Comparison of ENCODE assay signal across 8 mouse cellular contexts in the genomic region with DNA sequence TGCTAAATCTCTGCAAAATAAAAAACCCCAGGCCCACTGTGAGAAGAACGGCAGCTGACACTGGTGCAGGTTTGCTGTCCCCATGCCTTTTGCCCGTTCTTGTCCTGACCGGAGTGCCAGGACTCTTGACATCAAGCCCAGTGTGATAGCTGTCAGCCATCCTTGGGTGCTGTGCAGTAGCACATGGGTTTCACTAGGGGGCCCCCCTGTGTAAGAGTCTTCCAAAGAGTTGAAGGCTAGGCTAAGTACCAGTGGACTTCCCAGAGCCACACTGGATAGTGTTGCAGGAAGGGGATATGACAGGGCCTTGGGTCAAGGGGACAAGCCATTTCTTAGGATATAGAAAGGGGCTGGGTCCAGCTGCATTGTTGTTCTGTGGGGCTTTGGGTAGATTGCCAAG. TPM values are rescaled to one million over a fixed set of nuclear protein-coding genes. Genes with fewer than 3 reads are reported as not detected.
A peak's percentile ranks its signal among the peaks of the same experiment; 100 is the strongest.
DNase-seq lines count a peak whose midpoint lies in the region; ATAC-seq lines count a peak whose summit lies in the region.
"Had no signal": no experiment of that assay in that cellular context is flagged by ENCODE, and none has a peak within 500 bp of the region (broad histone marks: within the 10 kb centered on the region; RNA-seq: fewer than 3 reads in every experiment).

No protein-coding gene starts in this region.

- peak; percentile 47; the same call in 1 of the 2 replicates for ATAC-seq in cerebellum, adult (ENCODE audit: insufficient number of reproducible peaks, low FRiP score, low TSS enrichment)
- ATAC-seq in forebrain, embryonic 16.5 days, result peak; percentile 59
- peak; percentile 72; the same call in 1 of the 2 replicates for ATAC-seq in hindbrain, embryonic 14.5 days (ENCODE audit: low FRiP score)

- 53% methylated on average over 3 of the region's 3 CpGs for WGBS in forebrain, embryonic 16.5 days
- 60% methylated on average over 3 of the region's 3 CpGs for WGBS in hindbrain, embryonic 14.5 days

- H3K4me1 ChIP-seq in forebrain, embryonic 16.5 days (replicated peaks; ENCODE audit: control insufficient read depth, insufficient read depth, low read length), result no peaks in the 10 kb centered on the region
- no peaks in the 10 kb centered on the region for H3K4me1 ChIP-seq in hindbrain, embryonic 14.5 days (replicated peaks; ENCODE audit: control insufficient read depth, insufficient read depth, low read length)
- H3K4me1 ChIP-seq: hindbrain, embryonic 15.5 days had no signal

- no peaks in the 10 kb centered on the region for H3K9me3 ChIP-seq in forebrain, embryonic 16.5 days (ENCODE audit: control insufficient read depth, low read length)
- H3K9me3 ChIP-seq in hindbrain, embryonic 14.5 days (ENCODE audit: control insufficient read depth, low read length), result no peaks in the 10 kb centered on the region
- H3K9me3 ChIP-seq: hindbrain, embryonic 15.5 days had no signal

- no peak overlapping the region for H3K4me3 ChIP-seq in forebrain, embryonic 16.5 days (replicated peaks; ENCODE audit: low read length)
- no peak overlapping the region for H3K4me3 ChIP-seq in hindbrain, embryonic 14.5 days (replicated peaks; ENCODE audit: low read length)
- H3K4me3 ChIP-seq: hindbrain, embryonic 15.5 days had no signal

- no peak overlapping the region for H3K4me2 ChIP-seq in forebrain, embryonic 16.5 days (ENCODE audit: low read length)
- no peak overlapping the region for H3K4me2 ChIP-seq in hindbrain, embryonic 14.5 days (replicated peaks)
- H3K4me2 ChIP-seq: hindbrain, embryonic 15.5 days had no signal

- H3K27me3 ChIP-seq in forebrain, embryonic 16.5 days (replicated peaks; ENCODE audit: control insufficient read depth, insufficient read depth, low read length), result peaks cover 8% of the 10 kb centered on the region
- peaks cover 13% of the 10 kb centered on the region for H3K27me3 ChIP-seq in hindbrain, embryonic 14.5 days (ENCODE audit: control insufficient read depth, insufficient read depth, low read length)

- H3K27ac ChIP-seq in forebrain, embryonic 16.5 days (ENCODE audit: low read length), result no peak overlapping the region
- H3K27ac ChIP-seq in hindbrain, embryonic 14.5 days, result no peak overlapping the region
- H3K27ac ChIP-seq: hindbrain, embryonic 15.5 days had no signal

- peak; percentile 70 for DNase-seq in Muller cell, postnatal 12 days (ENCODE audit: inconsistent ontology term)
- peak; percentile 72 for DNase-seq in hindbrain, embryonic 14.5 days (ENCODE audit: low spot score)
- DNase-seq in layer of hippocampus, postnatal 36 days, result peak; percentile 66 to 68
- peak; percentile 77 for DNase-seq in lung, postnatal 14 days
- peak; percentile 68 to 70 for DNase-seq in right cerebral cortex, postnatal 10 days (ENCODE audit: low spot score in 2 of 2)

- peaks cover 8% of the 10 kb centered on the region for H3K36me3 ChIP-seq in forebrain, embryonic 16.5 days (ENCODE audit: control insufficient read depth, insufficient read depth)
- peaks cover 45% of the 10 kb centered on the region for H3K36me3 ChIP-seq in hindbrain, embryonic 14.5 days (replicated peaks; ENCODE audit: control insufficient read depth, insufficient read depth)

- no peak overlapping the region for H3K9ac ChIP-seq in forebrain, embryonic 16.5 days (replicated peaks; ENCODE audit: low read depth, low read length)
- no peak overlapping the region for H3K9ac ChIP-seq in hindbrain, embryonic 14.5 days
- H3K9ac ChIP-seq: hindbrain, embryonic 15.5 days had no signal

RNA-seq across cellular contexts. Expression of a gene that starts 9.9 kb away (rescaled TPM):
- polyA plus RNA-seq in forebrain, embryonic 16.5 days (2015; fragmentation: Nextera tagmentation; extraction: Ambion mirVana), result 0.51 and 0.75 TPM in 2 replicates
- 0.10 and 0.27 TPM in 2 replicates for polyA plus RNA-seq in hindbrain, embryonic 14.5 days (2014; fragmentation: Nextera tagmentation; extraction: Ambion mirVana)
- total RNA-seq in layer of hippocampus, postnatal 36 days (2021), result under 1 TPM; 0.32 to 0.91 TPM

RNA-seq across cellular contexts. Expression of a gene that starts 30.2 kb away (rescaled TPM):
- 11.8 and 13.6 TPM in 2 replicates for polyA plus RNA-seq in forebrain, embryonic 16.5 days (2015; fragmentation: Nextera tagmentation; extraction: Ambion mirVana)
- 17.3 and 17.9 TPM in 2 replicates for polyA plus RNA-seq in hindbrain, embryonic 14.5 days (2014; fragmentation: Nextera tagmentation; extraction: Ambion mirVana)
- 10 to 100 TPM; 70.4 to 72.6 TPM for total RNA-seq in layer of hippocampus, postnatal 36 days (2021)

RNA-seq across cellular contexts. Expression of a gene that starts 53.7 kb away (rescaled TPM):
- 3.9 and 5.8 TPM in 2 replicates for polyA plus RNA-seq in forebrain, embryonic 16.5 days (2015; fragmentation: Nextera tagmentation; extraction: Ambion mirVana)
- 0.23 and 3.2 TPM in 2 replicates for polyA plus RNA-seq in hindbrain, embryonic 14.5 days (2014; fragmentation: Nextera tagmentation; extraction: Ambion mirVana)
- total RNA-seq in layer of hippocampus, postnatal 36 days (2021), result 10 to 100 TPM; 11.2 to 18.7 TPM

RNA-seq across cellular contexts. Expression of a gene that starts 56.1 kb away (rescaled TPM):
- 41.1 and 51.0 TPM in 2 replicates for polyA plus RNA-seq in forebrain, embryonic 16.5 days (2015; fragmentation: Nextera tagmentation; extraction: Ambion mirVana)
- polyA plus RNA-seq in hindbrain, embryonic 14.5 days (2014; fragmentation: Nextera tagmentation; extraction: Ambion mirVana), result 48.1 and 53.9 TPM in 2 replicates
- 100 to 1,000 TPM; 181 to 187 TPM for total RNA-seq in layer of hippocampus, postnatal 36 days (2021)
